Mouse (Mus musculus) cortical plate, adult 2 months (tissue): ENCODE measurements around the gene Usp5.
A peak's percentile ranks its signal among the peaks of the same experiment; 100 is the strongest.

Source experiments
- CTCF ChIP-seq: fragments of 200-500 bp; IDR thresholded peaks from 2 replicates; pipeline ENCODE4 v1.5.1; 2011; ENCODE audit warnings: mild to moderate bottlenecking, control low read depth, low read length; ENCODE audit not compliant: insufficient read depth; ENCODE audit errors: extremely low read depth
- POLR2A ChIP-seq: fragments of 200-500 bp; IDR thresholded peaks from 2 replicates; pipeline ENCODE4 v1.6.1; 2011; ENCODE audit warnings: mild to moderate bottlenecking, low read length, control low read depth; ENCODE audit not compliant: insufficient read depth; ENCODE audit errors: extremely low read depth

DNA sequence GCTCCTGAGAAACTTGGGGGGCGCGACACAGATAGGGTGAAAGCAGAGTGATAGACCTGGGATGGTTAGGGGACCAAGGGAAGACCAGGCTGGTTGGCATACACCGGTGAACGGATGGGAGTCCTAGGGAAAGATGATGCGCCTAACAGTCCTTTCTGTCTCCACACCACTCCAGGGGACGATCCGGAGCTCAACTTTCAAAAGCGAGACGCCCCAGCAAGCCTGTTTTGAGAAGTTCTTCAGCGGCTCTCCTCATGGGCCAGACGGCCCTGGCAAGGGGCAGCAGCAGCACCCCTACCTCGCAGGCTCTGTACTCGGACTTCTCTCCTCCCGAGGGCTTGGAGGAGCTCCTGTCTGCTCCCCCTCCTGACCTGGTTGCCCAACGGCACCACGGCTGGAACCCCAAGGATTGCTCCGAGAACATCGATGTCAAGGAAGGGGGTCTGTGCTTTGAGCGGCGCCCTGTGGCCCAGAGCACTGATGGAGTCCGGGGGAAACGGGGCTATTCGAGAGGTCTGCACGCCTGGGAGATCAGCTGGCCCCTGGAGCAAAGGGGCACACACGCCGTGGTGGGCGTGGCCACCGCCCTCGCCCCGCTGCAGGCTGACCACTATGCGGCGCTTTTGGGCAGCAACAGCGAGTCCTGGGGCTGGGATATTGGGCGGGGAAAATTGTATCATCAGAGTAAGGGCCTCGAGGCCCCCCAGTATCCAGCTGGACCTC, 20.1 kb downstream of the Usp5 start:
- TF ChIP-seq POLR2A: no peak
- peak; percentile 38 for TF ChIP-seq CTCF
